8 mouse cellular contexts compared by ENCODE assay signal in the genomic region with DNA sequence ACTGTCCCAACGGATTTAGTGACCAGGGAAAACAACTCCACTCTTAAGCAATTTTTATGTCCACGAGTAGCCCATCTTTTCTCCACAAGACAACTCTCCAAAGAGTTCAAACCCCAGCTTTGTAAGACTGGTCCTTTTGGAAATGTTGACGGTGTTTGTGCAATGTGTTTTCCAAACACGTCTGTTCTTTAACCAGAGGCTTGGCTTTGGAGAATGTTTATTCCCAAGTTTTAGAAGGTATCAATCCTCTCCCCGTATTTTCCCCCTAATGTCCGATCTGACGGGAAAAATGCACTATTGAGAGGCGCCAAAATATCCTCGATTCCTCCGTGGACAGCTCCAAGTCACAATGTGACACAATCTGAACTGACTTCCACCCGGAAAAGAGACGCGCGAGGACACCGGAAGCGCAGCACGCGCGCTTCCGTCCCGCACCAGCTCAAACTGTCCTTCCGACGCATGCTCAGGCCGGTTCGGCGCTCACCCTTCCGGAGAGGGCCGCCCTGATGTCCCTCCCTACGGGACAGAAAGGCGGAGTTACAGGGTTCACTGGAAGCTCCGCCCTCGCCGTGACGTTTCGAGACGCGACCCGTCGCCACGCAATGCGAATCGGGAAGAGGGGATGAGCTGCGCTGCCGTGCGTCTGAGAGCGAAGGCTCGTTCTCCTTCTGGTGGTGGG. TPM values are rescaled to one million over a fixed set of nuclear protein-coding genes. Genes with fewer than 3 reads are reported as not detected.
A peak's percentile ranks its signal among the peaks of the same experiment; 100 is the strongest.
DNase-seq lines count a peak whose midpoint lies in the region; ATAC-seq and TF ChIP-seq lines count a peak whose summit lies in the region.

TSS of gene Usp8 (plus strand) at position 570 of the 679 bp plus-strand sequence.

- peaks cover 3% of the 10 kb centered on the region; the same call in 1 of the 2 replicates for H3K79me2 ChIP-seq in heart, adult 2 months (replicated peaks; ENCODE audit: control insufficient read depth, insufficient read depth, low read length)

- intact Hi-C loops in heart, adult 2 months (cut with DNase I) = loop anchor here (1.0 kb wide), 1 partner anchor 32 kb away; no protein-coding TSS in a partner anchor

- 0 out of 2 replicates have a peak, but pooled peaks cover 5% of the 10 kb centered on the region for H3K27me3 ChIP-seq in embryonic facial prominence, embryonic 14.5 days (replicated peaks; ENCODE audit: control insufficient read depth, insufficient read depth, low read length)
- H3K27me3 ChIP-seq in heart, adult 2 months (ENCODE audit: control insufficient read depth, insufficient read depth, low read length) = no peaks in the 10 kb centered on the region
- H3K27me3 ChIP-seq in limb, embryonic 13.5 days = 0 out of 2 replicates have a peak, but pooled peaks cover 4% of the 10 kb centered on the region
- peaks cover 7% of the 10 kb centered on the region for H3K27me3 ChIP-seq in midbrain, embryonic 16.5 days (ENCODE audit: control insufficient read depth, insufficient read depth, low read depth, low read length)

- peak; percentile 100 for ATAC-seq in embryonic facial prominence, embryonic 14.5 days (ENCODE audit: low read depth)
- ATAC-seq in limb, embryonic 13.5 days (ENCODE audit: low FRiP score, low read depth) = peak; percentile 100
- ATAC-seq in midbrain, embryonic 16.5 days = peak; percentile 100

- H3K4me3 ChIP-seq in embryonic facial prominence, embryonic 14.5 days (ENCODE audit: low read depth, low read length) = peak within 1 kb of the TSS; percentile 92
- H3K4me3 ChIP-seq in heart, adult 2 months = peak within 1 kb of the TSS; percentile 89
- peak within 1 kb of the TSS; percentile 90 for H3K4me3 ChIP-seq in limb, embryonic 13.5 days
- peak within 1 kb of the TSS; percentile 92 for H3K4me3 ChIP-seq in midbrain, embryonic 16.5 days (ENCODE audit: low read depth, low read length)

- peak within 1 kb of the TSS; percentile 93 for H3K9ac ChIP-seq in embryonic facial prominence, embryonic 14.5 days (ENCODE audit: low read depth, low read length)
- H3K9ac ChIP-seq in heart, adult 2 months (ENCODE audit: low read depth, low read length) = peak within 1 kb of the TSS; percentile 86
- peak within 1 kb of the TSS; percentile 94 for H3K9ac ChIP-seq in limb, embryonic 13.5 days
- peak within 1 kb of the TSS; percentile 89 for H3K9ac ChIP-seq in midbrain, embryonic 16.5 days (ENCODE audit: low read depth, low read length)

- no peaks in the 10 kb centered on the region for H3K9me3 ChIP-seq in embryonic facial prominence, embryonic 14.5 days (ENCODE audit: control insufficient read depth, low read length)
- H3K9me3 ChIP-seq in limb, embryonic 13.5 days = no peaks in the 10 kb centered on the region; the same call in 1 of the 2 replicates
- no peaks in the 10 kb centered on the region for H3K9me3 ChIP-seq in midbrain, embryonic 16.5 days (replicated peaks; ENCODE audit: control insufficient read depth, low read length, poor library complexity, severe bottlenecking)

- peak within 1 kb of the TSS; percentile 61 for H3K4me2 ChIP-seq in embryonic facial prominence, embryonic 14.5 days (ENCODE audit: low read depth, low read length)
- H3K4me2 ChIP-seq in limb, embryonic 13.5 days (replicated peaks) = peak within 1 kb of the TSS; percentile 78
- H3K4me2 ChIP-seq in midbrain, embryonic 16.5 days (ENCODE audit: low read length) = peak within 1 kb of the TSS; percentile 86

- WGBS in embryonic facial prominence, embryonic 14.5 days = 5% methylated on average over 26 of the region's 47 CpGs
- 2% methylated on average over 47 of the region's 47 CpGs for WGBS in heart, adult 2 months
- WGBS in limb, embryonic 13.5 days = 2% methylated on average over 47 of the region's 47 CpGs
- WGBS in midbrain, embryonic 16.5 days = 2% methylated on average over 47 of the region's 47 CpGs

- peak within 1 kb of the TSS; percentile 83 for H3K27ac ChIP-seq in embryonic facial prominence, embryonic 14.5 days (replicated peaks; ENCODE audit: low read depth, low read length)
- peak within 1 kb of the TSS; percentile 90 for H3K27ac ChIP-seq in heart, adult 2 months
- H3K27ac ChIP-seq in limb, embryonic 13.5 days = peak within 1 kb of the TSS; percentile 79
- H3K27ac ChIP-seq in midbrain, embryonic 16.5 days (ENCODE audit: low read length) = peak within 1 kb of the TSS; percentile 88

- H3K36me3 ChIP-seq in embryonic facial prominence, embryonic 14.5 days (ENCODE audit: control insufficient read depth, insufficient read depth, low read length) = no peaks in the 10 kb centered on the region
- peaks cover 3% of the 10 kb centered on the region; the same call in 1 of the 2 replicates for H3K36me3 ChIP-seq in heart, adult 2 months (ENCODE audit: control insufficient read depth, insufficient read depth, low read length)
- no peaks in the 10 kb centered on the region for H3K36me3 ChIP-seq in limb, embryonic 13.5 days
- no peaks in the 10 kb centered on the region for H3K36me3 ChIP-seq in midbrain, embryonic 16.5 days (ENCODE audit: control insufficient read depth, insufficient read depth, low read length)

- peak; percentile 99 for DNase-seq in 3T3-L1 (ENCODE audit: low read depth, low spot score)
- peak; percentile 90 to 98 for DNase-seq in adrenal gland, postnatal 4 days (ENCODE audit: low spot score in 2 of 2)
- peak; percentile 98 for DNase-seq in embryonic facial prominence, embryonic 14.5 days (ENCODE audit: low spot score)
- DNase-seq in heart, adult 2 months = peak; percentile 98 to 99
- peak; percentile 97 for DNase-seq in kidney, adult 8-10 months
- peak; percentile 96 to 98 for DNase-seq in spleen, postnatal 10 days (ENCODE audit: low spot score in 2 of 2)

- 0 out of 2 replicates have a peak, but pooled peaks cover 9% of the 10 kb centered on the region for H3K4me1 ChIP-seq in embryonic facial prominence, embryonic 14.5 days (ENCODE audit: control insufficient read depth, insufficient read depth, low read length)
- H3K4me1 ChIP-seq in heart, adult 2 months (ENCODE audit: control insufficient read depth, insufficient read depth, low read length) = peaks cover 3% of the 10 kb centered on the region
- H3K4me1 ChIP-seq in limb, embryonic 13.5 days = peaks cover 10% of the 10 kb centered on the region
- H3K4me1 ChIP-seq in midbrain, embryonic 16.5 days (ENCODE audit: control insufficient read depth, insufficient read depth, low read length) = peaks cover 10% of the 10 kb centered on the region

- TF ChIP-seq POLR2A in heart, adult 2 months (IDR thresholded peaks at IDR 0.05; ENCODE audit: insufficient read depth, low read depth, low read length) = peak; percentile 97

- peak; percentile 85; the same call in 1 of the 2 replicates for TF ChIP-seq EP300 in heart, adult 2 months (IDR thresholded peaks at IDR 0.05; ENCODE audit: insufficient read depth, low read depth, low read length)

- TF ChIP-seq CTCF in heart, adult 2 months (IDR thresholded peaks at IDR 0.05) = 0 out of 2 replicates have a peak, but pooled peaks have one; percentile 9

RNA-seq across cellular contexts. Expression of gene Usp8, which starts in this region (rescaled TPM):
- total RNA-seq in adrenal gland, postnatal 4 days (2021) = 10 to 100 TPM; 63.0 to 66.3 TPM
- 42.9 and 45.8 TPM in 2 replicates for polyA plus RNA-seq in embryonic facial prominence, embryonic 14.5 days (2014; fragmentation: Nextera tagmentation; extraction: Ambion mirVana)
- total RNA-seq in heart, adult 2 months (2021) = 10 to 100 TPM; 27.4 to 28.4 TPM
- 11.1 and 18.9 TPM in 2 replicates for polyA plus RNA-seq in heart, adult 2 months (2012; rRNA removed)
- polyA plus RNA-seq in limb, embryonic 13.5 days (2015; fragmentation: Nextera tagmentation; extraction: Ambion mirVana) = 36.6 and 38.6 TPM in 2 replicates
- polyA plus RNA-seq in midbrain, embryonic 16.5 days (2015; fragmentation: Nextera tagmentation; extraction: Ambion mirVana) = 29.5 and 29.6 TPM in 2 replicates

Comparison
In these comparisons a context has a peak if more than half of its experiments do, and no peak if none do; other contexts are left out.
1. Peak in every context shown above with its lines: DNase-seq, ATAC-seq, H3K4me3 ChIP-seq and H3K27ac ChIP-seq.